Mouse (Mus musculus): ENCODE measurements around the gene Pank2. TPM values are rescaled to one million over a fixed set of nuclear protein-coding genes. Genes with fewer than 3 reads are reported as not detected.
A peak's percentile ranks its signal among the peaks of the same experiment; 100 is the strongest.

The Pank2 gene
- polyA plus RNA-seq, 1 experiment from 2014 or later: 28.3 TPM

DNA sequence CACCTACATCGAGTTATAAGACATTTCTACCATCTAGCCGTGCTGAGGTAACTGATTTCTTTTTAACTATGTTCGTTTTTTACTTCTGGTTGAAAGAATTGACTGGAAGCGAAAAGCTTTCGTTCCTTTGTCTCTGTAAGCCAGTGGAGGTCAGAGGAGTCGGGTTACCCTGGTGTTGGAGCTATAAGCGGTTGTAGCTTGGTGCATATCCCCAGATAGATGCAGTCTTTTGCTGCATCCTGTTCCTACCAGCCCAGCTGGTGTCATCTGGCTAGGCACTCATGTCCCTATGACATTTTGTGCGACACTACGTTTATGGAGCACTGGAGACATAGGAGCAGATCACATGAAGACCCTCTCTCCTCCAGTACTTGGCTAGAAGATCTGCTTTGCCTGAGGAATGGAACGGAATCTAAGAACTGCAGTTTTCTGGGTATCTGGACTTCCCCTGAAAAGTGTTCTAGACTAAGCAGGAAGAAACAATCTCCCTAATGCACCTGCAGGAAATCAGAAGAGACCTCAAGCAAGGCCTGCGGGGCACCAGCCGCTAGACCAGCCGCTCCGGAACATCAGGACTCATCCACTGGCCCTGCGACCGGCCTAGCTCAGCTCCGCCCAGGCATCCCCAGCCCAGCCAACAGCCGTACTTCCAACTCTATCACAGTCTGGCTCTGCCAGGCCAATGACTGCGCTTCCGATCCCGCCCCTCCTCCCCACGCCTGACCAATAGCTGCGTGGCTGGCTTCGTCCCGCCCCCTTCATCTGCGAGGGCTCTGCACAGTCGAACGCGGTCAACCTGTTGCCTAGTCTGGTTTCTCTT, 28.8 kb upstream of the Pank2 start, which contains the start of gene Mavs:
TSS of gene Mavs (plus strand) at position 757 of the 820 bp plus-strand sequence.
- Histone ChIP-seq H3K4me3 (ENCODE audit: low read depth, low read length) (peak within 1 kb of the TSS; percentile 63), H3K4me2 (replicated peaks; ENCODE audit: low read depth) (peak within 1 kb of the TSS; percentile 98), H3K9ac (ENCODE audit: low read length) (peak within 1 kb of the TSS; percentile 85), H3K4me1 (replicated peaks; ENCODE audit: control insufficient read depth, insufficient read depth) (peaks cover 6% of the 10 kb centered on the region; the same call in 1 of the 2 replicates), H3K27me3 (ENCODE audit: control insufficient read depth, insufficient read depth, low read length) (no peaks in the 10 kb centered on the region), H3K9me3 (ENCODE audit: control insufficient read depth, low read length) (no peaks in the 10 kb centered on the region), H3K27ac (replicated peaks) (peak within 1 kb of the TSS; percentile 89), H3K36me3 (ENCODE audit: control insufficient read depth, insufficient read depth, low read length) (peaks cover 3% of the 10 kb centered on the region; the same call in 1 of the 2 replicates)
- DNase-seq (ENCODE audit: low spot score): peak; percentile 98
- ATAC-seq (ENCODE audit: low FRiP score, low TSS enrichment): peak; percentile 100
- TF ChIP-seq EP300 (optimal IDR thresholded peaks at IDR 0.05): no peak
- TF ChIP-seq CTCF (IDR thresholded peaks at IDR 0.05; ENCODE audit: low read depth): no peak
- WGBS: 11% methylated on average over 29 of the region's 29 CpGs

DNA sequence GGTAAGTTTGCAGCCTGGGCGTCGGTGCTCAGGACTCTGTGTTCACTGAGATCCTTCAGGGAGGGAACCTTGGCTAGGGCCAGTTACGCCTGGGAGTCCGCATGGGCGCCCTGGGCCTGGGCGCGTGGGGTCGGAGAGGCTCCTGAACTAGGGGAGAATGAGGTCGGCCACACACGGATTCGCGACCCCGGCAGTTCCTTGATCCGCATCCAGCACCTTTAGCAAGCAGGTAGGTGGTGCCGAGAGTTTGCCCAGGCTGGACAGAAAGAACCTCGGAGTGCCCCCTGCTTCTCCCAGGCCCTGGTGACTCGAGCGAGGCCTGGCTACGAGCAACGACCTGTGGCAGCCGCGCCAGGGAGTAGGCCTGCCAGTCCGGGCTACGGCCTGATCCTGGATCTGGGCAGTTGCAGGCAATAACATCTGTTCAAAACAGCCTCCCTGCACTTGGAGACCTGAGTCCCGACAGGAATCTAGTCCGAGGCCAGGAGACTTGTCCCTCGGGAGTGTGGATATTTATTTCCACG, 28.1 kb upstream of the Pank2 start:
- ATAC-seq (ENCODE audit: low FRiP score, low TSS enrichment): peak; percentile 31
- Histone ChIP-seq H3K4me2 (replicated peaks; ENCODE audit: low read depth) (peak overlapping the region; percentile 98), H3K9ac (ENCODE audit: low read length) (peak overlapping the region; percentile 85), H3K27me3 (ENCODE audit: control insufficient read depth, insufficient read depth, low read length) (no peaks in the 10 kb centered on the region), H3K9me3 (ENCODE audit: control insufficient read depth, low read length) (no peaks in the 10 kb centered on the region), H3K4me1 (replicated peaks; ENCODE audit: control insufficient read depth, insufficient read depth) (peaks cover 6% of the 10 kb centered on the region; the same call in 1 of the 2 replicates), H3K36me3 (ENCODE audit: control insufficient read depth, insufficient read depth, low read length) (peaks cover 9% of the 10 kb centered on the region), H3K27ac (replicated peaks) (peak overlapping the region; percentile 89), H3K4me3 (ENCODE audit: low read depth, low read length) (peak overlapping the region; percentile 63)
- TF ChIP-seq CTCF (IDR thresholded peaks at IDR 0.05; ENCODE audit: low read depth) (no peak), EP300 (optimal IDR thresholded peaks at IDR 0.05) (no peak)
- WGBS: 6% methylated on average over 28 of the region's 28 CpGs
- DNase-seq (ENCODE audit: low spot score): no peak

DNA sequence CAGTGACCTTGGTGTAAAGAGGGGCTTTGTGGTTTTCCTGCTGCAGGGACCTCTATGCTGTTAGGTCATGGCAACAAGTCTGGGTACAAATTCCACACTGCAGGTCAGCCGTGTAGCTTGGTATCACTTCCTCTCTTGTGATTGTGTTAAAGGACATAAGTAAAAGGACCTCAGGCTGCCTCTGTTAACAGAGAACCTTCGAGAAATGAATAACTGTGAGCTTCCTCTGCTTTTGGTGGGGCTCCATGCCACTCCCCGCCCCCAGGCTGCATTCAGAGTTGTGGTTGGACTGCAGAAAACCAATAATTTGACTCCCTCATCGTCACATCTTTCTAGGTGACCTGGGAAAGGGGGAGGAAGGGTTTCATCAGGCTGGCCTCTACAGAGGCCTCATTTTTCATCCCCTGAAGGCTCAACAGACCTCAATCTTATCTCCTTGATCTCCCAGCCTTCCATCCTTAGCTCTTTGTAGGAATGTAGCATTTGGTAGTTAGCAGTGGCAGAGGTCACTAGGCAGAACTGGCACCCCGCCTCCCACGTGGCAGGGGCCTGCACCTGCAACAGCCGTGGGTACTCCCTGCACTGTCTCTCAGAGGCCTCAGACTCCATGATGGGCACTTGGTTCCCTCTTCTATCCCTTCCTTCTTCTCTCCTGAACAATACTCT, 27.2 kb upstream of the Pank2 start:
- no peak for DNase-seq (ENCODE audit: low spot score)
- Histone ChIP-seq H3K4me2 (replicated peaks; ENCODE audit: low read depth) (peak overlapping the region; percentile 98), H3K9me3 (ENCODE audit: control insufficient read depth, low read length) (no peaks in the 10 kb centered on the region), H3K4me1 (replicated peaks; ENCODE audit: control insufficient read depth, insufficient read depth) (peaks cover 6% of the 10 kb centered on the region; the same call in 1 of the 2 replicates), H3K36me3 (ENCODE audit: control insufficient read depth, insufficient read depth, low read length) (peaks cover 9% of the 10 kb centered on the region), H3K9ac (ENCODE audit: low read length) (peak overlapping the region; percentile 85), H3K27ac (replicated peaks) (no peak overlapping the region), H3K4me3 (ENCODE audit: low read depth, low read length) (peak overlapping the region; percentile 63), H3K27me3 (ENCODE audit: control insufficient read depth, insufficient read depth, low read length) (no peaks in the 10 kb centered on the region)
- ATAC-seq (ENCODE audit: low FRiP score, low TSS enrichment): no peak
- 53% methylated on average over 7 of the region's 7 CpGs for WGBS
- TF ChIP-seq CTCF (IDR thresholded peaks at IDR 0.05; ENCODE audit: low read depth) (no peak), EP300 (optimal IDR thresholded peaks at IDR 0.05) (no peak)

DNA sequence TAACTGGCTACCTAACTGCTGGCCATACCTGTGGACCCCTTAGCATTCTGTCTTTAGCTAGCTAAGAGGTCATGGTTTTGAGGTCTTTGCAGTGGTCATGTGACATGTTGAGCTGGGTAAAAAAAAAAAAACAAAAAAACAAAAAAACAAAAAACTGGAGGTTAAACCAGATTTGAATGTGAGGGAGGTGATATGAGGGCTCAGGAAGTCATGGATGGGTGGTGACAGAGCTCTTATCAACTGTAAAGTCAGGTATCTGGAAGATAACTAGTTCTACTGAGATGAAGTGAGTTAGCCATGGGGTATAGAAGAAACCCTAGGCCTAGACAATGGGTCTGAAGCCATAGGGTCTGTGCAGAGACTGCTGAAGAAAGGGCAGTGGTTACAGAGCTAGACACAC, 20.1 kb upstream of the Pank2 start:
- H3K36me3 ChIP-seq (ENCODE audit: control insufficient read depth, insufficient read depth, low read length): peaks cover 49% of the 10 kb centered on the region

DNA sequence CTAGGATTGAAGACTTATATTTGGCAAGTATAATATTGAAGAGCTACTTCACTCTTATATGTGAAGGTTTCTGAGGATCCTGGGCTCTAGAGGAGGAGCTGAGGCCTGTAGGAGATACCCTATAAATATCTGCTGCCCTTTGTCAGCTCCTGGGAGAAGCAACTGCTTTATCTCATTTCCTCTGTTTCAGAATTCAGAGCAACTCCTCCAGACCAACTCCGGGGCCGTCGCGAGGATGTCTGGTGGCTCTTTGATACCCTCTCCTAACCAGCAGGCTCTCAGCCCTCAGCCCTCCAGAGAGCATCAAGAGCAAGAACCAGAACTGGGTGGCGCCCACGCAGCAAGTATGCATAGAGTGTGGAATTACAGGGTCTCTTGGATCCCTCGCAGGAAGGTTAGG, 19.4 kb upstream of the Pank2 start:
- Histone ChIP-seq H3K36me3 (ENCODE audit: control insufficient read depth, insufficient read depth, low read length) (peaks cover 53% of the 10 kb centered on the region), H3K27ac (replicated peaks) (no peak overlapping the region), H3K27me3 (ENCODE audit: control insufficient read depth, insufficient read depth, low read length) (no peaks in the 10 kb centered on the region), H3K4me1 (replicated peaks; ENCODE audit: control insufficient read depth, insufficient read depth) (no peaks in the 10 kb centered on the region), H3K9ac (ENCODE audit: low read length) (no peak overlapping the region), H3K4me2 (replicated peaks; ENCODE audit: low read depth) (no peak overlapping the region), H3K4me3 (ENCODE audit: low read depth, low read length) (no peak overlapping the region), H3K9me3 (ENCODE audit: control insufficient read depth, low read length) (no peaks in the 10 kb centered on the region)
- no peak for DNase-seq (ENCODE audit: low spot score)
- ATAC-seq (ENCODE audit: low FRiP score, low TSS enrichment): no peak
- WGBS: 91% methylated on average over 7 of the region's 7 CpGs
- TF ChIP-seq CTCF (IDR thresholded peaks at IDR 0.05; ENCODE audit: low read depth): no peak
- no peak for TF ChIP-seq EP300 (optimal IDR thresholded peaks at IDR 0.05)

More for the DNA sequence above, 20.1 kb upstream of the Pank2 start:
- no peak for TF ChIP-seq EP300 (optimal IDR thresholded peaks at IDR 0.05)
- no peak for TF ChIP-seq CTCF (IDR thresholded peaks at IDR 0.05; ENCODE audit: low read depth)
- DNase-seq (ENCODE audit: low spot score): no peak
- H3K4me1 ChIP-seq (replicated peaks; ENCODE audit: control insufficient read depth, insufficient read depth): no peaks in the 10 kb centered on the region
- H3K4me3 ChIP-seq (ENCODE audit: low read depth, low read length): no peak overlapping the region
- H3K9me3 ChIP-seq (ENCODE audit: control insufficient read depth, low read length): no peaks in the 10 kb centered on the region
- H3K27ac ChIP-seq (replicated peaks): no peak overlapping the region
- no peak overlapping the region for H3K9ac ChIP-seq (ENCODE audit: low read length)
- ATAC-seq (ENCODE audit: low FRiP score, low TSS enrichment): no peak
- no peaks in the 10 kb centered on the region for H3K27me3 ChIP-seq (ENCODE audit: control insufficient read depth, insufficient read depth, low read length)
- no peak overlapping the region for H3K4me2 ChIP-seq (replicated peaks; ENCODE audit: low read depth)

Measured in stomach, postnatal 0 days (tissue).